Mouse (Mus musculus): ENCODE measurements around the gene Cep68.
"Not testable (repeated sequence)": the region's sequence is repeated elsewhere in the genome, so short reads cannot be mapped to it uniquely, and the experiment has no call there.

Gene Cep68

DNA sequence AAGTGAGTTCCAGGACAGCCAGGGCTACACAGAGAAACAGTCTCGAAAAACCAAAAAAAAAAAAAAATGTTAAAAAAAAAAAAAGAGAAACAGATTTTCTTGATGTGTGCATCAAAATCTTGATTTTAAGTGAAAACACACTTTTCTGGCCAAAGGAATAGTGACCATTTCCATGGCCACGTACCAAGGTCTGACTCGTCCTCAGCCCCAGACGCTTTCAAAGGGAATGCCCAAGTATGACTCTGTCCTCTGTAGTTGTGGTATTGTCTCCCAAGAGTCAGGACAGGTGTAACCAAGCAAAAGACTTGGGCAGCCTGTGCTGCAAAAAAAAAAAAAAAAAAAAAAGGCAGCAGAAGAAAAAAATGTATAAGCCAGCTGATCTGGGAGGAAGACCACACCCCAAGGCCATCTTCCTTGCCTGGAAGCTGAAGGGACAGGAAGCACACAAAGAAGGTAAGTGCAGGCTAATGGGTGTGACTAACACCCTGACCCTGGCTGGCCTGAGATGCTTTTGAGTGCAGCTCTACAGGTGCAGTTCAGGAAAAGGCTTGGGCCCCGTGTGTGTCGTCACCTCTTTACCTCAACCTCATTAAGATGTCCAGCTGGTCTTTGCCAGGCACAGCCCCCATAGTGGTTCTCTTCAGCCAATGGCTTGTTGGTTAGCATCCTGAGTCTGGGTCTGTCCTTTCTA is 6.7 kb downstream of the Cep68 start:
- no peak for DNase-seq (ENCODE audit: low spot score in 2 of 2)

DNA sequence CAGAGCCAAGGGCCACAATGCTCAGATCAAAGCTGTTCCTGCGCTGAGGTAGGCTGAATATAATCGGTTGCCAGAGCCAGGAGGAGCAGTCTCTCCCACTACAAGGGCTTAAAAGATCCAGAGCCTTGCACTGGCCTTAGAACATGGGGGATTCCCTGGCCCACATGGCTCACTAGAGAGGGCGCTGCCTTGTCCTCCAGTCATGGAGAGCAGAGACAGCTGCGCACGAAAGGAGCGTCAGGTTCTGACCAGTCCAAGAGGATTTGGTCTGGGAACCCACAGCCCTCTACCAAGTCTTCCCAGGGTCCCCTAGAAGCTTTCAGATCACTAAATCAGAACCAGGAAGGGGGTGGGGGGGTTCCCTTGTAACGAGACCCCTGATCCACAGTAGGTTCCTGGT is 7.9 kb downstream of the Cep68 start:
- DNase-seq (ENCODE audit: low spot score in 2 of 2) = no peak

DNA sequence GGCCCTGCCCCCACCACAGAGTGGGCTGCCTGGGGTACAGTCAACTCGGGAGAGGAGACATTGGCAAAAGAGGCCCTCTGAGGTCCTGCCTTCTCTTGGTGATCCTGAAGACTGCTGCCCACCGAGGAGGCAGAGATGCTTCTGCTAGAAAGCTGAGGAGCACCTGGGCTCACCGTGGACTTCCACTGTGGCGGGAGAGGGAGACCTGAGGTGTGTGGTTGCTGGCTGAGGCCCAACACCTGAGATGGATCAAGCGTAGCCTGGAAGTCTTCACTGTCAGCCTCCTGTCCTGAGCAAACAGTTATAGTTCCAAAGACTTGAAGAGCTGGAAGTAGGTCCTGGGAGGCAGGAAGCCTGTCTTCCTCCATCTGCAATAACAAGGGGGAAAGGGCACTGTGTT is 8.9 kb downstream of the Cep68 start:
- no peak for DNase-seq (ENCODE audit: low spot score in 2 of 2)

DNA sequence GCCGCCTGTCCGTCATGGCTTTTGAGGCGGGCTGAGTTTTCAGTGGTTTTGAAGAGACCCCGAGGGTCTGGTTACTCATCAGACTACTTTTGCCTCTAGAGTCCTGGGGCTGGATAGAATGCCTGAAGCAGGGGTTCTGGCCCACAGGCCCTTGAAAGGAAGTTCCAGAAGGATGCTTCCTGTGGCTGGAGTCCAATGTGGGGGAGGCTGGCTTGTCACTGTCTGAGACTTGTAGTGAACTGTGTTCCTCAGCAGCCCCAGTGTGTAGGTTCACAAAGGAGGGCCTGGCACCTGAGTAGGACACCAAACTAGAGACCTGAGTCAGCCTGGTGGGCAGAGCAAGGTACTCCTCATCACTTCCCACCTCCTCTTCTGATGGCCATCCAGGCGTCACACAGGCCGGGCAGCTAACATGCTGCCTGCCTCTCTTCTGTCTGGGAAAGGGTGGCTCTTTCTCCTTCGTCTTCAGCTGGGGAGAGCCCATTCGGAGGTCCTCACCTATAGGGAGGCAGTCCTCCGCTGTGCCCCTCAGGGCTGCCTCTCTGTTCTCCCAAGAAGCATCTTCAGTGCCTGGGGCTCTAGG is 9.9 kb downstream of the Cep68 start:
- no peak for DNase-seq (ENCODE audit: low spot score in 2 of 2)

DNA sequence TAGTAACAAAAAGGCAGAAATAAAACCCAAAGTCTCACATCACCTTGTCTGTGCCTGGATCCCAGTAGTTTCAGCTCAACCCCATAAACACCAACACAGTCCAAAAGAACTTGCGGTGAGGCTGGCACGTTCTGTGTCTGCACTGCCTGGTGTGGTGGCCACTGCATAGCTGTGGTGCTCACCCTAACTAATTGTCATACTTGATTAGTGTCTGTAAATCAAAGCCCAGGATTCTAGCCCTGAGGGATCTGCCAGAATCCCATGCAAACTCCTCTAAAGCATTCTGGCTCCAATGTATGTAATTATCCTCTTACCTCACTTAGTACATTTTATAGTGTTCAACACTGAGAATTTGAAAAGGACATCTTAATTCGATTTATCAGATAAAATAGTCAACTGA is 11.3 kb downstream of the Cep68 start:
- no peak for DNase-seq (ENCODE audit: low spot score in 2 of 2)

DNA sequence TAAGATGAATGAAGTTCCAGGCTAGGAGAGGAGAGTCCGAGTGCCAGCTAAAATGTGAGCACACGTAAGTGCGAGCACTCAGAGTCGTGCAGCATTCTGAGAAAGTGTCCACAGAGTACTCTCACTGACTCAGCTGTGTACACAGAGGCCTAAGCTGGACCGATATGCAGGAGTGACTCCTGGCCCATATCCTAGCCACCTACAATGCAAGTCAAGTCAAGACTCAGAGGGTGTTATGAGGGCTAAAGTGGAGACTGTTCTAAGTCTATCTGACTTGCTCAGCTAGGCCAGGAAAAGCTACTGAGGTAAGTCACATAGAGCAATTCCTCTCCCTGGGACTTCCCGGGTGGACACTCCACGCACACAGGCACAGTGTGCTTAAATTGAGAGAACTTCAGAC is 12.2 kb downstream of the Cep68 start:
- DNase-seq (ENCODE audit: low spot score in 2 of 2) = no peak

DNA sequence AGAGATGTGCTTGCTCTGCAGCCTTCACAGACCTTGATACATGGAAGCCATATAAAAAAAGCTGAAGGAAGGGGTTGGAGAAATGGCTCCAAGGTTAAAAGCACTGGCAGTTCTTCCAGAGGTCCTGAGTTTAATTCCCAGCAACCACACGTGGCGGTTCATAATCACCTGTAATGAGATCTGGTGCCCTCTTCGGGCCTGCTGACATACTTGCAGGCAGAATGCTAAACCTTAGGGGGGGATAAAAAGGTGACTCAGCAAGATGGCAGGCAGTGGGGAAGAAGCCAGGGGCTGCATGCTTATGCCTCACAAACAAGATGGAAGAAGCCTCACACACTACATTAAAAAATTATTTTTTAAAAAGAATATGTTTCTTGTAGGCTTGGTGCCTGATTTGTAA is 15.0 kb downstream of the Cep68 start:
- no peak for DNase-seq (ENCODE audit: low spot score in 2 of 2)

DNA sequence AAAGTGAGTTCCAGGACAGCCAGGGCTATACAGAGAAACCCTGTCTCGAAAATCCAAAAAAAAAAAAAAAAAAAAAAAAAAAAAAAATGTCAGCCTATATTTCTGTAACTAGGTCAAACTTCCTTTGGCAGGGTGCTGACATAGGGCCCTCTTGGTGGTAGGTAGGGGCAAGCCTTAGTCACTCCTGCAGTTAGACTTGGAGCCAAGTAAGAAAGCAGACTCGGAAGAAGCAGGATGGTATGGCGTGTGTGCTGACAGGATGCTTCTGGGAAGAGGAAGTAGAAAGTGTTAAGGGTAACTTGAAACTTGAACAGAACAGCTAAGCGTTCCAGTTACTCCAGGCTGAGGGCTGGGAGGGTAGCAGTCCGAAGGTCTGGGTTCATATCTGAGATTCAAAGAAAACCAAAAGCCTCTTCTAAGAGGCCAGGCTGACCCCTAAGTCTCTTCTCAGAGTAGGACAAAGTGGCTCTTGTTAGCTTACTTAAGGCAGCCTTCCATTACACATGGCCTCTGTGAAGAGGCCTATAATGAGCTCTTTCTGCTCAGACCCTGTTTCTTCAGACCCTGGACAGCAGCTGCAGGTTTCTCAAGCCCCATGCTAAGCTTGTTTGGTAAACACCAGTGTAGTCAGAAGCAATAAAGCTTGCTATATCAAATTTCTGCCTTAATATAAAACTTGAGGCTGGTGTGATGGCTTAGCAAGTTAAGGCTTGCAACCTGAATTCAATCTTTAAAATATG is 17.0 kb downstream of the Cep68 start:
- DNase-seq (ENCODE audit: low spot score in 2 of 2) = no peak

DNA sequence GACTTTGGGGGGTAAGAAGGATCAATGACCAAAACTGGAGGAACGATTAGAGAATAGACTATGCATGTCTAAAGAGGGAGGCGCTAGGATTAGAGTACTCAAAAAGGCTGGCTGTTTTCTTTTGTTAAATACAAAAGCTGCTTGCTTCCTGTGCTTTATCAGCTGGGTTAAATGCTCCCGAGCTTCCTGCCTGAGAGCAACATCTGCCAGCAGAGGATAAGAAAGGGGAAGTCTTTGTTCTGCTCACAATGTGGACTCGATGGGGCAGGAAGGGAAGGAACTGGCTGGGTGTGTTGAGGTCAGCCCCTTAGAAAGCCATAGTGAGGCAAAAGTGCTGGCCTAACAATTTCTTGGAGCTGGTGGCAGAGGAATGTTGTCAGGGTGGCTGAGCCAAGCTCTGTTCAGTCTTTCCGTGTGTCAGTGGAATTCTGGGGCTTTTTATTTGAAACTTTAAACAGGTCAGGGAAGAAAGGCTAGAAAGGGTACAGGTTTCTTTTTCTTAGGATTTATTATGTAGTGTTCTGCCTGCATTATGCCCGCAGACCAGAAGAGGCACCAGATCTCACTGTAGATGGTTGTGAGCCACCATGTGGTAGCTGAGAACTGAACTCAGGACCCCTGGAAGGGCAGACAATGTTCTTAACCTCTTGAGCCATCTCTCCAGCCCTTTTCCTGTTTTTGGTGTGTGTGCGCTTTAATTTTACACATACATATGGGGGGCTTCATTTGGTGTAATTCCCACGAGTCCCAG is 17.9 kb downstream of the Cep68 start:
- no peak for DNase-seq (ENCODE audit: low spot score in 2 of 2)

DNA sequence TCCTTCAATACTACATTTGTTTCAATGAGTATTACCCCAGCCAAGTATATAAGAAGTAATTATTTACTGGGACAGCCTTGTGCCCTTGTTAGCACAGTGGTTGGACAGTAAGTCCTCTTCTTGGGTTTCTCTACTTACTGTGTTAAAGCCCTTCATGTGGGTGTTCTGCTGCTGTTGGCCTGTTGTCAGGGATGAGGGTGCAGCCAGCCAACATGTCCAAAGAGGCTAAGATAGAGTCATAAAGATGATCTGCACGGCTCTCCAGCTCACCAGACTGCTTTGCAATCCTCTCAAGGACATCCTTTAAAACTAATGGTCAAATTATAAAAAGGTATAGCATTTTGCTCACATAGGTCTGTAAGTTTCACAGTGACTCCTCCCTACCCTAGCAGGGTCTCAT is 18.9 kb downstream of the Cep68 start:
- DNase-seq (ENCODE audit: low spot score in 2 of 2) = no peak

DNA sequence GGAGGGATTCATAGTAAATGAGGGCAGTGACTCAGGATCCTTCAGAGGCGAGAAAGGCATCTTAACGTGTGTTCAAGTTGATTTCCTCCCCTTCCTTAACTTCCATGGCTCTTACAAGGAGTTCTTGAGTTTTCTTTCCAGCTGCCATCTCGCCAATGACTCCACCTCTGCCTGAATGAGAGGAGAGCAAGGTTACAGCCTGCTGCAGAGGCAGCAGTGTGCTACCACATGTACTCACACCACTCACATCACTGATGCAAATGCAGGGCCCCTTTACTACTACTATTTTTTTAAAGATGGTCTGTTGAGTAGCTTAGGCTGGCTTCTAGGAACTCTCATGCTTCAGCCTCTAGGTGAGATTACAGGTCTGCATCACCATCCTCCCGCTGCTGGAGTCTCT is 19.9 kb downstream of the Cep68 start:
- DNase-seq (ENCODE audit: low spot score in 2 of 2) = no peak

DNA sequence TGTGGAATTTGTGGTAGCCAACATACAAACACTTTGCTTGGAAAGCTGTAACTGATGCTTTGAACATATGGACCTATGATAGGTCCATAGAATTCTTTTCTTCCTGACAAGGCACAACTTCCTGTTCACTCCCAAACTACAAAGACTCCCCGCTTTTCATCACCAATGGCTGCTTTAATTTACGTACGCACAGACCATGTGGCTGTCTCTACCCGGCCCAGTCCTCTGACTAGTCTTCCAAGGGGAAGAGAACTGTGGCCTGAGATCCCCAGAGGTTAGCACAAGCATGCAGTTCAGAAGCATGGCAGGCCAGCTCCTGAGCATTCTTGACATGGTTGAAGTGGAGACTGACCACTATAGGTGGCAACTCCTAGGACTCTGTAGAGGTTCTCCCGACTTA is 20.6 kb downstream of the Cep68 start:
- no peak for DNase-seq (ENCODE audit: low spot score in 2 of 2)

DNA sequence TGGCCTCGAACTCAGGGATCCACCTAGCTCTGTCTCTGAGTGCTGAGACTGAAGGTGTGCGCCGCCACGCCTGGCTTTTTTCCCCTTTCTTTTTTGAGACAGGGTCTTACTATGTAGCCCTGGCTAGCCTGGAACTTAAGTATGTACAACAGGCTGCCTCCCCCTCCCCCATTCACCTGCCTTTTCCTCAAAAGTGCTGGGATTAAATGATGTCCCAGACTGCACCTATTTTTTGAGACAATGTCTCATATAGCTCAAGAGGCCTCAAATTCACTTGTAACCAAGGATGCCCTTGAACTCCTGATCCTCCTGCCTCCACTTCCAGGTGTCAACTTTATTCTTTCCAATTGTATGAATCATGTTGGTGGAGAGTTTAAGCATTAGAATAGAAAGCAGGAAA is 23.3 kb downstream of the Cep68 start:
- no peak for DNase-seq (ENCODE audit: low spot score in 2 of 2)

DNA sequence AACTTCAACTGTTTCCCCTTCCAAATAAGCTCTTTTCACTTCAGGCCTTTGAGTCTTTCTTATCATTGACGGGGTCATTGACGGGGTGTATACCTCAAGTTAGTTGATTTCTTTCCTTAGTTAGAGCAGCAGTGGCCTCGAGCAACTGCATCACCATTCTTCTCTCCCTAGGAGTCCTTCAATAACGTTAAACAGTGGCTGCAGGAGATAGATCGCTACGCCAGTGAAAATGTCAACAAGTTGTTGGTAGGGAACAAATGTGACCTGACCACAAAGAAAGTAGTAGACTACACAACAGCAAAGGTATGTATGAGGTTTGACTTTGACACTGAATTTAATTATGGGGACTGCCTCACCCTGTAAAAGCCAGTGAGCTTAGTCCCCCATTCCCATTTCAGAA is 25.0 kb downstream of the Cep68 start:
- DNase-seq (ENCODE audit: low spot score in 2 of 2) = no peak

DNA sequence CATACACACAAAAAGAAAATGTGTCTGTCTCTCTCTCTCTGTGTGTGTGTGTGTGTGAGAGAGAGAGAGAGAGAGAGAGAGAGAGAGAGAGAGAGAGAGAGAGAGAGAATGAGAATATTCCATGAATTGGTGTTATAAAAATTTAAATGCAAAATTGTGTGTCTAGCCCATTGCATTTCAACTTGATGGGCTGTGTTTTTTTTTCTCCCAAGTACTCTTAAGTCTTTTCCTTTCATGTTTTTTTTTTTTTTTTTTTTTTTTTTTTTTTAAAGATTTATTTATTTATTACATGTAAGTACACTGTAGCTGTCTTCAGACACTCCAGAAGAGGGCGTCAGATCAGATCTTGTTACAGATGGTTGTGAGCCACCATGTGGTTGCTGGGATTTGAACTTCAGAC is 27.6 kb downstream of the Cep68 start:
- DNase-seq (ENCODE audit: low spot score in 2 of 2) = not testable (repeated sequence)

DNA sequence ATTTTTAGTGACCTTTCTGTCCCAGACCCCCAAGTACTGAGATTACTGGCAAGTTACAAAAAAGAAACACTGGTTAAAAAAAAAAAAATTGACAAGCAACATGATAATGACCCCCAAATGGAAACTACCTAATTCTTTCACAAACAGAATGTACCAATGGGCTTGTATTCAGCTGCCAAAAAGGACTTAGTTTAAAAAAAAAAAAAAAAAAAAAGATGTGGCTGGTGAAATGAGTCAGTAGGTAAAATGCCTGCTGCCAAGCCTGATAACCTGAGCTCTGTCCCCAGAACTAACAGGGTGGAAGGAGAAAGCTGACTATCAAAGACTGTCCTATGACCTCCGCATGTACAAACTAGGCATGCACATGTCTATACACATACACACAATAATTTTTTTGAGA is 32.0 kb downstream of the Cep68 start:
- DNase-seq (ENCODE audit: low spot score in 2 of 2) = no peak

DNA sequence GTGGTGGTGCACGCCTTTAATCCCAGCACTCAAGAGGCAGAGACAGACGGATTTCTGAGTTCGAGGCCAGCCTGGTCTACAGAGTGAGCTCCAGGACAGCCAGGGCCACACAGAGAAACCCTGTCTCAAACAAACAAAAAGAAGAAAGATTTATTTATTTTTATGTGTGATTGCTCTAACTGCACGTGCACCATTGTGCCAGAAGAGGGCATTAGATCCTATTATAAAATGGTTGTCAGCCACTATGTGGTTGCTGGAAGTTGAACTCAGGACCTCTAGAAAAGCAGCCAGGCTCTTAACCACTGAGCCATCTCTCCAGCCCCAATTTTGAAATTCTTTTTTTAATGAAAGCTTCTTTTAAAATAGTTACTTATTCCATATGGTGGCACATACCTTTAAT is 32.8 kb downstream of the Cep68 start:
- no peak for DNase-seq (ENCODE audit: low spot score in 2 of 2)

DNA sequence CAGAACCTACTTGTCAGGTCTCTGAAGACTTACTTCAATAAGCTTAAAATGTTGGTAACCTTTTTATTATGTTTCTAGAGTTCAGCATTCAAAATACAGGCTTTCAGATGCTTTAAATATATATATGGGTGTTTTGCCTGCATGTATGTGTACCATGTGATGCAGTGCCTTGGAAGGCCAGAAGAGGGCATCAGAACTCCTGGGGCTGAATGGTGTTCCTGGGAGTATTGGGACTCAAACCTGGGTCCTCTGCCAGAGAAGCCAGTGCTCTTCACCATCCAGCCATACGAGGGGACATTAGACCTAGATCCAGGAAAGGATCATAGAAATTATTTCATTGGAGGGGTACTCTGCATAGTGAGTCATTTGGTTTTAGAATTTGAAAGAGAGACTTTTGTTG is 34.5 kb downstream of the Cep68 start:
- DNase-seq (ENCODE audit: low spot score in 2 of 2) = no peak

DNA sequence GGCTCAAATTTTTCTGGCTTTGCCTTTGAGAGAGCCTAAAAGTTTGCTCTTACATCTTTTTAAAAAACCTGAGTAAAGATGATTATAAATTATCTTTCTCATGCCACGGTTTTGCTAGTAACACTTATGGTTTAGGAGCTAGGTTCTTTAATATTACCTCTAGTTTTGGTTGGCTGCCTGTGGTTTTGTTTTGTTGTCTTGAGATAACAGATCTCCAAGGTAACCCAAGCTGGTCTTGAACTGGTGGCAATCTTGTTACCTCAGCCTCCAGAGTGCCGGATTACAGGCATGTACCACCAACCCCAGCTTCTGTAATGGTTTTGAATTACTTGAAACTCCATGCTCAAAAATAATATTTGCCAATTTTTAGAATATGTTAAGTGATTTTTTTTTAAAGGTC is 37.4 kb downstream of the Cep68 start:
- no peak for DNase-seq (ENCODE audit: low spot score in 2 of 2)

DNA sequence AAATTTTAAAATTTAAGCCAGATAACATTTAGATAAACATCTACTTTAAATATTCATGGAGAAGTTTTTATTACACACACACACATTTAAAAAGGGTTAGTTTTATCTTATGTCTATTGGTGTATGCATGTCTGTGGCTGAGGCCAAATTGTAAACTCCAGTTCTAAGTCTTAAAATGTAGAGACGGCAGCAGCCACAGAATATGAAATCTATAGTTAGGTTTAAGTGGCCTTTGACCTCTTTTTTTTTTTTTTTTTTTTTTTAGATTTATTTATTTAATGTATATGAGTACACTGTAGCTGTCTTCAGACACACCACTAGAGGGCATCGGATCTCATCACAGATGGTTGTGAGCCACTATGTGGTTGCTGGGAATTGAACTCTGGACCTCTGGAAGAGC is 41.6 kb downstream of the Cep68 start:
- no peak for DNase-seq (ENCODE audit: low spot score in 2 of 2)

DNA sequence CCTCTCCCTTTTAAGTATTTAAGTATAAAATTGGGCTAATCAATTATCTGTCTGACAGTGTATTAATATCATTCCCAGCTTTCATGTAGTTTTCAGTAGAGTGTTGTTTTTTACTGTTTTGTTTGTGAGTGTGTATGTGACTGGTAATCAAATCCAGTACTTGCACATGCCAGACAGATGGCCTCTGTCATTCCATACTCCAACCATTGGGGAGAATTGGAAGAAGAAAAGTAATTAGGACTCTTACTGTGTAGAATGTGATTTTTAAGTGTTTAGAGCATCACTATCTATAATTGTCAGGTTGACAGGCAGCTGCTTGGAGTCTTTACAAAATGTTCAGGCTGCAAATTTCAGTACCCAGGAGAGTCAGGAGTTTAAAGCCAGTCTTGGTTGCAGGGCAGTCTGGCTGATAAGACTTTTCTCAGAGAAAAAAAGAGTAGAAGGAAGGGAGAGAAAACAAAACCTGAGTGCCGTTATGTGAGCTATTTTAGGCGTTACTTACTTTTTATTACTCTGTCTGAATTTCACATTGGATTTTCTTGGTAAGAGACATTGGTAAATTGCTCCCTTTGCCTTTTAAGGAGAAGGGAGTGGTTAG is 42.5 kb downstream of the Cep68 start:
- no peak for DNase-seq (ENCODE audit: low spot score in 2 of 2)

DNA sequence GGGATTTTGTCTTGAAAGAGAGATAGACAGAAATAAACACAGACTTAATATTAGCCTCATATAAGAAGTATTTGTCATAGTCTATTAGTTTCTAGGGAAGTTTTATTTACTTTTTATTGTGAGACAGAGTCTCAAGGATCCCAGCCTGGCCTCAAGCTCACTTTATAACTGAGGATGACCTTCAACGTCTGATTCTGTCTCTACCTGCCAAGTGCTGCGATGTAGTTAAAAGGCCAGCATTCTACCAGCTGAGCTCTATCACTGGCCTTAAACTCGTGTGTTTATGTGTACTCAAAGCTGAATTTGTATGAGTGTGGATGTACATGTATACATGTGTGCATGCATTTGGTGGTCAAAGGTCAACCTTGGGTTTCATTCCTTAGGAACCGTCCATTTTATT is 43.7 kb downstream of the Cep68 start:
- DNase-seq (ENCODE audit: low spot score in 2 of 2) = no peak

Data from frontal cortex, postnatal 14 days (tissue).